Comparison of ENCODE assay signal across 18 mouse cellular contexts in genomic region chr2:20559723-20560122, GRCm38 (mm10).
DNase-seq lines count a peak whose midpoint lies in the region; ATAC-seq lines count a peak whose summit lies in the region.
"Had no signal": no experiment of that assay in that cellular context is flagged by ENCODE, and none has a peak within 500 bp of the region (broad histone marks: within the 10 kb centered on the region; RNA-seq: fewer than 3 reads in every experiment).

No protein-coding gene starts in this region.

- intact Hi-C loops in gastrocnemius, postnatal 14 days (cut with DNase I; ENCODE audit: low total_unique reads): no loop called here

- H3K9ac ChIP-seq in lung, embryonic 16.5 days (ENCODE audit: low read length): no peak overlapping the region
- H3K9ac ChIP-seq in embryonic facial prominence, embryonic 13.5 days: no peak overlapping the region
- H3K9ac ChIP-seq in stomach, embryonic 15.5 days: no peak overlapping the region
- H3K9ac ChIP-seq in midbrain, embryonic 14.5 days (replicated peaks; ENCODE audit: low read length): no peak overlapping the region
- H3K9ac ChIP-seq: heart, embryonic 15.5 days; midbrain, embryonic 13.5 days had no signal

- H3K27ac ChIP-seq in lung, embryonic 16.5 days (ENCODE audit: low read length): 0 out of 2 replicates have a peak overlapping the region, but pooled peaks have one; percentile 43
- peak overlapping the region; percentile 30; the same call in 1 of the 2 replicates for H3K27ac ChIP-seq in embryonic facial prominence, embryonic 13.5 days
- peak overlapping the region; percentile 61 for H3K27ac ChIP-seq in stomach, embryonic 15.5 days
- no peak overlapping the region for H3K27ac ChIP-seq in midbrain, embryonic 14.5 days (replicated peaks; ENCODE audit: low read depth, low read length)
- H3K27ac ChIP-seq: heart, embryonic 15.5 days; macrophage; midbrain, embryonic 13.5 days had no signal

- WGBS in lung, embryonic 16.5 days: 22% methylated on average over 2 of the region's 2 CpGs
- WGBS in embryonic facial prominence, embryonic 13.5 days: 36% methylated on average over 2 of the region's 2 CpGs
- 45% methylated on average over 2 of the region's 2 CpGs for WGBS in stomach, embryonic 15.5 days
- WGBS in midbrain, embryonic 14.5 days: 82% methylated on average over 2 of the region's 2 CpGs

- no peak overlapping the region for H3K4me3 ChIP-seq in lung, embryonic 16.5 days (ENCODE audit: low read length)
- no peak overlapping the region for H3K4me3 ChIP-seq in embryonic facial prominence, embryonic 13.5 days
- no peak overlapping the region for H3K4me3 ChIP-seq in stomach, embryonic 15.5 days (replicated peaks)
- H3K4me3 ChIP-seq in midbrain, embryonic 14.5 days (replicated peaks; ENCODE audit: low read depth, low read length): no peak overlapping the region
- H3K4me3 ChIP-seq: heart, embryonic 15.5 days; midbrain, embryonic 13.5 days had no signal

- no peaks in the 10 kb centered on the region for H3K9me3 ChIP-seq in lung, embryonic 16.5 days (ENCODE audit: control insufficient read depth, low read length)
- no peaks in the 10 kb centered on the region for H3K9me3 ChIP-seq in embryonic facial prominence, embryonic 13.5 days
- H3K9me3 ChIP-seq in stomach, embryonic 15.5 days: no peaks in the 10 kb centered on the region
- H3K9me3 ChIP-seq in midbrain, embryonic 14.5 days (ENCODE audit: control insufficient read depth, low read length): no peaks in the 10 kb centered on the region
- H3K9me3 ChIP-seq: G1E; heart, embryonic 15.5 days; midbrain, embryonic 13.5 days had no signal

- no peak overlapping the region for H3K4me2 ChIP-seq in lung, embryonic 16.5 days (ENCODE audit: low read depth, low read length)
- H3K4me2 ChIP-seq in embryonic facial prominence, embryonic 13.5 days: no peak overlapping the region
- H3K4me2 ChIP-seq in stomach, embryonic 15.5 days: no peak overlapping the region
- H3K4me2 ChIP-seq in midbrain, embryonic 14.5 days (ENCODE audit: low read length): no peak overlapping the region
- H3K4me2 ChIP-seq: heart, embryonic 15.5 days; midbrain, embryonic 13.5 days had no signal

- ATAC-seq in lung, embryonic 16.5 days (ENCODE audit: low read depth): peak; percentile 20; the same call in 1 of the 2 replicates
- ATAC-seq in embryonic facial prominence, embryonic 13.5 days (ENCODE audit: insufficient number of reproducible peaks, insufficient read depth, low FRiP score, low TSS enrichment, low read depth): no peak
- ATAC-seq in stomach, embryonic 15.5 days (ENCODE audit: insufficient read depth, low FRiP score, low read depth): peak; percentile 33; the same call in 1 of the 2 replicates
- ATAC-seq in midbrain, embryonic 14.5 days (ENCODE audit: low FRiP score, low TSS enrichment): no peak
- ATAC-seq: activated CD4-positive, CD25-positive, alpha-beta regulatory T cell, adult 4 months; forebrain, embryonic 16.5 days; midbrain, embryonic 13.5 days had no signal

- no peaks in the 10 kb centered on the region for H3K36me3 ChIP-seq in lung, embryonic 16.5 days (ENCODE audit: control insufficient read depth, insufficient read depth, low read length)
- no peaks in the 10 kb centered on the region for H3K36me3 ChIP-seq in embryonic facial prominence, embryonic 13.5 days
- H3K36me3 ChIP-seq in stomach, embryonic 15.5 days: no peaks in the 10 kb centered on the region
- no peaks in the 10 kb centered on the region for H3K36me3 ChIP-seq in midbrain, embryonic 14.5 days (ENCODE audit: control insufficient read depth, insufficient read depth, low read length)
- H3K36me3 ChIP-seq: G1E; heart, embryonic 15.5 days; midbrain, embryonic 13.5 days had no signal

- H3K27me3 ChIP-seq in lung, embryonic 16.5 days (ENCODE audit: control insufficient read depth, insufficient read depth, low read depth, low read length): no peaks in the 10 kb centered on the region
- H3K27me3 ChIP-seq in embryonic facial prominence, embryonic 13.5 days: no peaks in the 10 kb centered on the region
- no peaks in the 10 kb centered on the region for H3K27me3 ChIP-seq in stomach, embryonic 15.5 days (replicated peaks)
- no peaks in the 10 kb centered on the region for H3K27me3 ChIP-seq in midbrain, embryonic 14.5 days (ENCODE audit: control insufficient read depth, insufficient read depth, low read length)
- H3K27me3 ChIP-seq: heart, embryonic 15.5 days; midbrain, embryonic 13.5 days had no signal

- DNase-seq in gastrocnemius, postnatal 14 days: peak; percentile 17
- no peak for DNase-seq in gastrocnemius, adult 18-20 months (ENCODE audit: low spot score)
- no peak for DNase-seq in lung, adult 18-20 months
- DNase-seq in layer of hippocampus, postnatal 10 days (ENCODE audit: low spot score in 2 of 2): no peak
- no peak for DNase-seq in midbrain, embryonic 14.5 days
- DNase-seq: cerebellum, postnatal 25 days; gastrocnemius, postnatal 25 days; right cerebral cortex, postnatal 4 days; thymus, postnatal 14 days had no signal

- peaks cover 3% of the 10 kb centered on the region; the same call in 1 of the 2 replicates for H3K4me1 ChIP-seq in lung, embryonic 16.5 days (replicated peaks; ENCODE audit: control insufficient read depth, insufficient read depth, low read length)
- H3K4me1 ChIP-seq in embryonic facial prominence, embryonic 13.5 days: peaks cover 28% of the 10 kb centered on the region
- no peaks in the 10 kb centered on the region for H3K4me1 ChIP-seq in stomach, embryonic 15.5 days
- no peaks in the 10 kb centered on the region for H3K4me1 ChIP-seq in midbrain, embryonic 14.5 days (ENCODE audit: control insufficient read depth, insufficient read depth, low read length)
- H3K4me1 ChIP-seq: midbrain, embryonic 13.5 days had no signal

Comparison
In these comparisons a context has a peak if more than half of its experiments do, and no peak if none do; other contexts are left out.
1. ATAC-seq: peak in lung, embryonic 16.5 days (single experiment) and stomach, embryonic 15.5 days (single experiment); none in embryonic facial prominence, embryonic 13.5 days (single experiment) and midbrain, embryonic 14.5 days (single experiment).